Mouse (Mus musculus) heart, embryonic 10.5 days (tissue): ENCODE results near the gene March4. TPM values are rescaled to one million over a fixed set of nuclear protein-coding genes. Genes with fewer than 3 reads are reported as not detected.

Experiments
- DNase-seq: peaks from one replicate; pipeline ENCODE4 v3.0.0-alpha.2; 2017; ENCODE audit warnings: low spot score
- H3K27ac ChIP-seq: fragments of 300-500 bp; sonication (generic); 2 replicates; pipeline ENCODE4 v1.5.1; 2016; ENCODE audit warnings: mild to moderate bottlenecking
- H3K27me3 ChIP-seq: fragments of 300-500 bp; sonication (generic); 2 replicates; pipeline ENCODE4 v1.6.1; 2016; ENCODE audit warnings: mild to moderate bottlenecking; ENCODE audit not compliant: poor library complexity, insufficient read depth, severe bottlenecking
- H3K36me3 ChIP-seq: fragments of 300-500 bp; sonication (generic); 2 replicates; pipeline ENCODE4 v1.6.1; 2016; ENCODE audit warnings: mild to moderate bottlenecking, moderate library complexity
- H3K4me1 ChIP-seq: fragments of 300-500 bp; sonication (generic); 2 replicates; pipeline ENCODE4 v1.6.1; 2016; ENCODE audit warnings: mild to moderate bottlenecking
- H3K4me3 ChIP-seq: fragments of 300-500 bp; sonication (generic); 2 replicates; pipeline ENCODE4 v1.5.1; 2016; ENCODE audit warnings: mild to moderate bottlenecking, moderate library complexity
- H3K9me3 ChIP-seq: fragments of 300-500 bp; sonication (generic); 2 replicates; pipeline ENCODE4 v1.6.1; 2016; ENCODE audit warnings: mild to moderate bottlenecking, moderate library complexity
- WGBS: fragments of 180-500 bp; shearing (Covaris S2); methylation state at CpG from one replicate; pipeline ENCODE4 v1.1.7; 2016; 5-methylcytosine and 5-hydroxymethylcytosine counted together
- polyA plus RNA-seq: library from polyadenylated mRNA; unstranded; fragments of >200 nt; fragmentation: Nextera tagmentation; extraction: Ambion mirVana; gene quantifications from 2 replicates; pipeline ENCODE4 v1.2.1, GENCODE M21; 2016

The March4 gene
- polyA plus RNA-seq, 1 experiment from 2014 or later, result not detected

GRCm38 (mm10) chr1:72564334-72564962, 27.7 kb upstream of the March4 start:
- no peaks in the 10 kb centered on the region for H3K4me1 ChIP-seq
- H3K27me3 ChIP-seq, result no peaks in the 10 kb centered on the region
- H3K27ac ChIP-seq, result no peak overlapping the region
- DNase-seq, result peak; percentile 54
- no peaks in the 10 kb centered on the region for H3K9me3 ChIP-seq
- no peaks in the 10 kb centered on the region for H3K36me3 ChIP-seq
- no peak overlapping the region for H3K4me3 ChIP-seq
- WGBS, result 69% methylated on average over 6 of the region's 6 CpGs

- H3K36me3 ChIP-seq, result no peaks in the 10 kb centered on the region
- H3K9me3 ChIP-seq, result no peaks in the 10 kb centered on the region
- no peak overlapping the region for H3K4me3 ChIP-seq
- peak; percentile 50 for DNase-seq
- no peak overlapping the region for H3K27ac ChIP-seq
- no peaks in the 10 kb centered on the region for H3K27me3 ChIP-seq
- WGBS, result 60% methylated on average over 2 of the region's 2 CpGs
- no peaks in the 10 kb centered on the region for H3K4me1 ChIP-seq
These were observed 21.9 kb upstream of the March4 start for GRCm38 (mm10) chr1:72558625-72559024.

- H3K27ac ChIP-seq, result no peak overlapping the region
- H3K9me3 ChIP-seq, result no peaks in the 10 kb centered on the region
- no peaks in the 10 kb centered on the region for H3K36me3 ChIP-seq
- H3K27me3 ChIP-seq, result no peaks in the 10 kb centered on the region
- no peak for DNase-seq
- H3K4me3 ChIP-seq, result no peak overlapping the region
- H3K4me1 ChIP-seq, result no peaks in the 10 kb centered on the region
- WGBS, result 75% methylated on average over 3 of the region's 3 CpGs
These were observed 19.7 kb upstream of the March4 start for GRCm38 (mm10) chr1:72556471-72556870.

- no peaks in the 10 kb centered on the region for H3K27me3 ChIP-seq
- 82% methylated on average over 2 of the region's 2 CpGs for WGBS
These were observed 13.6 kb upstream of the March4 start for GRCm38 (mm10) chr1:72550317-72550716.

GRCm38 (mm10) chr1:72538266-72538665, 1.5 kb upstream of the March4 start:
- peaks cover 14% of the 10 kb centered on the region for H3K4me1 ChIP-seq
- no peak overlapping the region for H3K27ac ChIP-seq
- H3K4me3 ChIP-seq, result no peak overlapping the region
- 70% methylated on average over 5 of the region's 5 CpGs for WGBS
- DNase-seq, result no peak
- H3K36me3 ChIP-seq, result no peaks in the 10 kb centered on the region
- H3K9me3 ChIP-seq, result no peaks in the 10 kb centered on the region
- H3K27me3 ChIP-seq, result peaks cover 50% of the 10 kb centered on the region

More at GRCm38 (mm10) chr1:72550317-72550716, 13.6 kb upstream of the March4 start:
- no peak overlapping the region for H3K27ac ChIP-seq
- no peak for DNase-seq
- H3K4me1 ChIP-seq, result no peaks in the 10 kb centered on the region
- no peak overlapping the region for H3K4me3 ChIP-seq
- H3K36me3 ChIP-seq, result no peaks in the 10 kb centered on the region
- no peaks in the 10 kb centered on the region for H3K9me3 ChIP-seq

GRCm38 (mm10) chr1:72535725-72536571, 782 bp downstream of the March4 start:
- no peak overlapping the region for H3K27ac ChIP-seq
- H3K9me3 ChIP-seq, result no peaks in the 10 kb centered on the region
- WGBS, result 2% methylated on average over 35 of the region's 36 CpGs
- no peaks in the 10 kb centered on the region for H3K36me3 ChIP-seq
- DNase-seq, result no peak
- H3K4me1 ChIP-seq, result peaks cover 14% of the 10 kb centered on the region
- H3K4me3 ChIP-seq, result peak overlapping the region; percentile 53
- H3K27me3 ChIP-seq, result peaks cover 54% of the 10 kb centered on the region

- Histone ChIP-seq H3K4me1 (peaks cover 14% of the 10 kb centered on the region), H3K27ac (no peak overlapping the region), H3K4me3 (no peak overlapping the region), H3K9me3 (no peaks in the 10 kb centered on the region), H3K27me3 (peaks cover 50% of the 10 kb centered on the region), H3K36me3 (no peaks in the 10 kb centered on the region)
- no peak for DNase-seq
These were observed 3.3 kb downstream of the March4 start for GRCm38 (mm10) chr1:72533439-72533838.

- no peak overlapping the region for H3K4me3 ChIP-seq
- H3K27me3 ChIP-seq, result peaks cover 48% of the 10 kb centered on the region
- DNase-seq, result no peak
- peaks cover 14% of the 10 kb centered on the region for H3K4me1 ChIP-seq
- WGBS, result 81% methylated on average over 5 of the region's 5 CpGs
- H3K9me3 ChIP-seq, result no peaks in the 10 kb centered on the region
- H3K27ac ChIP-seq, result no peak overlapping the region
- H3K36me3 ChIP-seq, result no peaks in the 10 kb centered on the region
These were observed 3.8 kb downstream of the March4 start for GRCm38 (mm10) chr1:72532926-72533325.

- WGBS, result 77% methylated on average over 8 of the region's 8 CpGs
- no peak overlapping the region for H3K4me3 ChIP-seq
- no peaks in the 10 kb centered on the region for H3K9me3 ChIP-seq
- no peak for DNase-seq
- H3K4me1 ChIP-seq, result no peaks in the 10 kb centered on the region
- H3K27me3 ChIP-seq, result peaks cover 25% of the 10 kb centered on the region
- H3K27ac ChIP-seq, result no peak overlapping the region
- H3K36me3 ChIP-seq, result no peaks in the 10 kb centered on the region
These were observed 6.1 kb downstream of the March4 start for GRCm38 (mm10) chr1:72530516-72531196.

GRCm38 (mm10) chr1:72529192-72529591, 7.5 kb downstream of the March4 start:
- Histone ChIP-seq H3K27ac (no peak overlapping the region), H3K4me3 (no peak overlapping the region), H3K36me3 (no peaks in the 10 kb centered on the region), H3K4me1 (no peaks in the 10 kb centered on the region), H3K9me3 (no peaks in the 10 kb centered on the region), H3K27me3 (peaks cover 11% of the 10 kb centered on the region; the same call in 1 of the 2 replicates)
- WGBS, result 77% methylated on average over 4 of the region's 4 CpGs
- no peak for DNase-seq

GRCm38 (mm10) chr1:72523601-72524000, 13.1 kb downstream of the March4 start:
- H3K4me3 ChIP-seq, result no peak overlapping the region
- DNase-seq, result no peak
- H3K27me3 ChIP-seq, result no peaks in the 10 kb centered on the region
- no peaks in the 10 kb centered on the region for H3K36me3 ChIP-seq
- H3K9me3 ChIP-seq, result no peaks in the 10 kb centered on the region
- WGBS, result 77% methylated on average over 6 of the region's 6 CpGs
- H3K4me1 ChIP-seq, result no peaks in the 10 kb centered on the region
- H3K27ac ChIP-seq, result no peak overlapping the region

- no peaks in the 10 kb centered on the region for H3K27me3 ChIP-seq
- DNase-seq, result no peak
- 78% methylated on average over 7 of the region's 7 CpGs for WGBS
- no peaks in the 10 kb centered on the region for H3K36me3 ChIP-seq
- H3K4me1 ChIP-seq, result no peaks in the 10 kb centered on the region
- H3K27ac ChIP-seq, result no peak overlapping the region
- no peaks in the 10 kb centered on the region for H3K9me3 ChIP-seq
- H3K4me3 ChIP-seq, result no peak overlapping the region
These were observed 25.8 kb downstream of the March4 start for GRCm38 (mm10) chr1:72510778-72511520.
